In the genomic region with DNA sequence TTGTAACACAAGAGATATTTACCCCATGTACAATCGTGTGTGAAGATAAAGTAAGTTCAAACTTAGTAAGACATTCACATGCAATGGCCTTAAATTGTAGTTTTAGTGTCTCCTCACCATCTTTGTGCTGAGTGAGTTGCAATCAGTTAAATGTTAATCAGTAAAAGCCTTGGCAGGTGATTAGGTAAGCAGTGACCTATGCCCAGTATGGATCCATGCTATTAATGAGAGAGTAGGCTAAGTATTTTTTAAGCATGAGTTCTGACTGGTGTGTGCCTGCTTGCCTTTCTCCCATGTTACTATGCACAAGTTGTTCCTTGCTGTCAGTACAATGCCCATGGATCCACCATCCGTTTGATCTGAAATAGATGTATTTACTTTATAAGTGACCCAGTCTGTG, we compare ENCODE assay signal across 26 mouse cellular contexts. TPM values are rescaled to one million over a fixed set of nuclear protein-coding genes. Genes with fewer than 3 reads are reported as not detected.
DNase-seq lines count a peak whose midpoint lies in the region; ATAC-seq and TF ChIP-seq lines count a peak whose summit lies in the region.
"Had no signal": no experiment of that assay in that cellular context is flagged by ENCODE, and none has a peak within 500 bp of the region (broad histone marks: within the 10 kb centered on the region; RNA-seq: fewer than 3 reads in every experiment).

No protein-coding gene starts in this region.

- 0 out of 2 replicates have a peak overlapping the region, but pooled peaks have one; percentile 62 for H3K9ac ChIP-seq in liver, adult 2 months (ENCODE audit: low read depth, low read length)
- H3K9ac ChIP-seq in liver, embryonic 15.5 days = no peak overlapping the region
- no peak overlapping the region for H3K9ac ChIP-seq in midbrain, postnatal 0 days (replicated peaks; ENCODE audit: low read length, poor library complexity, severe bottlenecking)
- H3K9ac ChIP-seq: embryonic facial prominence, embryonic 15.5 days; heart, embryonic 13.5 days had no signal

- peaks cover 11% of the 10 kb centered on the region; the same call in 1 of the 2 replicates for H3K79me2 ChIP-seq in liver, adult 2 months (ENCODE audit: control insufficient read depth, insufficient read depth, low read length)

- H3K4me2 ChIP-seq in liver, embryonic 15.5 days = peak overlapping the region; percentile 7; the same call in 1 of the 2 replicates
- no peak overlapping the region for H3K4me2 ChIP-seq in midbrain, postnatal 0 days (ENCODE audit: low read depth, low read length, poor library complexity, severe bottlenecking)
- H3K4me2 ChIP-seq: embryonic facial prominence, embryonic 15.5 days; heart, embryonic 13.5 days had no signal

- no peaks in the 10 kb centered on the region for H3K27me3 ChIP-seq in liver, adult 2 months (ENCODE audit: control insufficient read depth, insufficient read depth, low read length)
- no peaks in the 10 kb centered on the region for H3K27me3 ChIP-seq in liver, embryonic 15.5 days
- H3K27me3 ChIP-seq in midbrain, postnatal 0 days (ENCODE audit: insufficient read depth, low read length) = no peaks in the 10 kb centered on the region
- H3K27me3 ChIP-seq: CH12.LX; embryonic facial prominence, embryonic 15.5 days; heart, embryonic 13.5 days; Patski had no signal

- TF ChIP-seq CTCF in liver, adult 2 months (IDR thresholded peaks at IDR 0.05; ENCODE audit: low read depth, low read length) = no peak
- TF ChIP-seq CTCF in midbrain, postnatal 0 days (IDR thresholded peaks at IDR 0.05) = no peak

- H3K36me3 ChIP-seq in liver, adult 2 months (ENCODE audit: control insufficient read depth, insufficient read depth, low read length) = no peaks in the 10 kb centered on the region; the same call in 1 of the 2 replicates
- H3K36me3 ChIP-seq in liver, embryonic 15.5 days (replicated peaks) = no peaks in the 10 kb centered on the region
- H3K36me3 ChIP-seq in midbrain, postnatal 0 days (ENCODE audit: insufficient read depth, low read length) = no peaks in the 10 kb centered on the region
- H3K36me3 ChIP-seq: embryonic facial prominence, embryonic 15.5 days; G1E; heart, embryonic 13.5 days had no signal

- ATAC-seq in liver, embryonic 15.5 days (ENCODE audit: insufficient read depth) = peak; percentile 71
- ATAC-seq in midbrain, postnatal 0 days (ENCODE audit: low FRiP score) = no peak
- ATAC-seq: forebrain, embryonic 14.5 days; hindbrain, postnatal 0 days; Patski had no signal

- no peak for TF ChIP-seq POLR2A in liver, adult 2 months (IDR thresholded peaks at IDR 0.05; ENCODE audit: extremely low read depth, insufficient read depth, low read length)

- no peak overlapping the region for H3K4me3 ChIP-seq in liver, adult 2 months (ENCODE audit: insufficient read depth, low read depth, low read length)
- no peak overlapping the region for H3K4me3 ChIP-seq in liver, embryonic 15.5 days (replicated peaks)
- no peak overlapping the region for H3K4me3 ChIP-seq in midbrain, postnatal 0 days (ENCODE audit: low read depth, low read length)
- H3K4me3 ChIP-seq: embryonic facial prominence, embryonic 15.5 days; heart, adult 2 months; heart, embryonic 13.5 days had no signal

- WGBS in liver, adult 2 months = 9% methylated on average over 2 of the region's 2 CpGs
- 56% methylated on average over 2 of the region's 2 CpGs for WGBS in liver, embryonic 15.5 days (ENCODE audit: insufficient replicate concordance)
- WGBS in midbrain, postnatal 0 days = 64% methylated on average over 2 of the region's 2 CpGs

- H3K9me3 ChIP-seq in liver, embryonic 15.5 days (replicated peaks) = no peaks in the 10 kb centered on the region
- H3K9me3 ChIP-seq in midbrain, postnatal 0 days (ENCODE audit: low read length) = no peaks in the 10 kb centered on the region
- H3K9me3 ChIP-seq: embryonic facial prominence, embryonic 15.5 days; heart, embryonic 13.5 days had no signal

- peak overlapping the region; percentile 95 for H3K27ac ChIP-seq in liver, adult 2 months (replicated peaks; ENCODE audit: insufficient read depth, low read depth, low read length)
- 0 out of 2 replicates have a peak overlapping the region, but pooled peaks have one; percentile 33 for H3K27ac ChIP-seq in liver, embryonic 15.5 days (replicated peaks)
- H3K27ac ChIP-seq in midbrain, postnatal 0 days (ENCODE audit: low read depth, low read length) = no peak overlapping the region
- H3K27ac ChIP-seq: embryonic facial prominence, embryonic 15.5 days; heart, adult 2 months; heart, embryonic 13.5 days; hindbrain, postnatal 0 days; stomach, postnatal 0 days had no signal

- DNase-seq in liver, adult 2 months (ENCODE audit: extremely low read depth, low read depth, low spot score) = peak; percentile 97
- no peak for DNase-seq in liver
- peak; percentile 8 for DNase-seq in kidney, postnatal 14 days
- no peak for DNase-seq in thymus, postnatal 25 days
- no peak for DNase-seq in midbrain, postnatal 0 days (ENCODE audit: low spot score)
- no peak for DNase-seq in right cerebral cortex, postnatal 4 days
- DNase-seq: adrenal gland, postnatal 36 days; B cell, adult 2 months; cerebellum, adult 9-11 months; gastrocnemius, postnatal 14 days; heart, adult 2 months; heart, postnatal 14 days; layer of hippocampus, adult 9-11 months; lung, postnatal 4 days; midbrain, embryonic 14.5 days had no signal

- peaks cover 27% of the 10 kb centered on the region for H3K4me1 ChIP-seq in liver, adult 2 months (ENCODE audit: control insufficient read depth, insufficient read depth, low read length)
- no peaks in the 10 kb centered on the region for H3K4me1 ChIP-seq in liver, embryonic 15.5 days (replicated peaks)
- H3K4me1 ChIP-seq in midbrain, postnatal 0 days (ENCODE audit: insufficient read depth, low read length) = no peaks in the 10 kb centered on the region
- H3K4me1 ChIP-seq: embryonic facial prominence, embryonic 15.5 days; heart, embryonic 13.5 days had no signal

RNA-seq across cellular contexts. Expression of a gene that starts 44.6 kb away (rescaled TPM):
- total RNA-seq in liver, adult 2 months (2014; rRNA removed) = 16.1 and 28.2 TPM in 2 replicates
- 3.4 and 4.4 TPM in 2 replicates for polyA plus RNA-seq in liver, adult 2 months (2012; rRNA removed)
- 1.3 and 1.4 TPM in 2 replicates for polyA plus RNA-seq in liver, embryonic 15.5 days (2015; fragmentation: Nextera tagmentation; extraction: Ambion mirVana)
- 41.7 and 44.6 TPM in 2 replicates for total RNA-seq in midbrain, postnatal 0 days (2014; rRNA removed)
- polyA plus RNA-seq in midbrain, postnatal 0 days (2015; fragmentation: Nextera tagmentation; extraction: Ambion mirVana) = 27.0 and 28.5 TPM in 2 replicates
- total RNA-seq: CH12.LX; common myeloid progenitor, adult 5-6 weeks; G1E; megakaryocyte-erythroid progenitor cell, adult 5-6 weeks had no signal
- polyA plus RNA-seq: G1E had no signal

Comparison
In these comparisons a context has a peak if more than half of its experiments do, and no peak if none do; other contexts are left out.
1. DNase-seq: peak in liver, adult 2 months (single experiment) and kidney, postnatal 14 days (single experiment); none in liver (single experiment), thymus, postnatal 25 days (single experiment), midbrain, postnatal 0 days (single experiment) and right cerebral cortex, postnatal 4 days (single experiment).